Mouse (Mus musculus): ENCODE measurements around the gene Ppp1r9a.

DNA sequence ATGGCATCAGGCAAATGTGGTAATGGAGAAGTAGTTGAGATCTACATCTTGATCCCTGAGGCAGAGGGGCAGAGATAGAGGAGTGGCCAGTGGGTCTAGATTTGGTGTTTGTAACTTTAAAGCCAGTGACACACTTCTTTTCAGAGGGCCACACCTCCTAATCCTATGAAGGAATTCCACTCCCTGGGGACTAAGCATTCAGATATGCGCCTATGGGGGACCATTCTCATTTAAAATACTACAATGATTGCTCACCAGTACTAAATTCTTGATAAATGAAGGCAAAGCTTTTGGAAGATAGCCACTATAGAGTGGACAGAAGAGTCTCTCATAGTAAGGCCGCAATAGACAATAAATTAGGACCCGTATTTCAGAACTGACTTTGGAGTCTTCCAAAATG lies 124.1 kb downstream of the Ppp1r9a start:
- TF ChIP-seq EP300 (IDR thresholded peaks at IDR 0.05; ENCODE audit: insufficient read depth, low read depth, low read length) (no peak), POLR2A (IDR thresholded peaks at IDR 0.05; ENCODE audit: insufficient read depth, low read depth, low read length) (no peak), CTCF (IDR thresholded peaks at IDR 0.05) (no peak)
